Mouse (Mus musculus) natural killer cell, adult 2 months (primary cell): ENCODE results near the gene Actr1b.
A peak's percentile ranks its signal among the peaks of the same experiment; 100 is the strongest.

Experiments
- DNase-seq, 2 experiments: peaks; one replicate each; pipeline ENCODE4 v3.0.0; 2022; ENCODE audit warnings: low spot score in 2 of 2

Actr1b gene

GRCm38 (mm10) chr1:36714311-36714710, at the start of gene Actr1b:
Gene Actr1b (minus strand): TSS chr1:36714422.
- no peak for DNase-seq

- DNase-seq: peak; percentile 66 to 76
These were observed 47.3 kb upstream of the Actr1b start, which contains the start of gene Zap70 for GRCm38 (mm10) chr1:36761568-36761967. Gene Zap70 (plus strand): TSS chr1:36761798.

DNA sequence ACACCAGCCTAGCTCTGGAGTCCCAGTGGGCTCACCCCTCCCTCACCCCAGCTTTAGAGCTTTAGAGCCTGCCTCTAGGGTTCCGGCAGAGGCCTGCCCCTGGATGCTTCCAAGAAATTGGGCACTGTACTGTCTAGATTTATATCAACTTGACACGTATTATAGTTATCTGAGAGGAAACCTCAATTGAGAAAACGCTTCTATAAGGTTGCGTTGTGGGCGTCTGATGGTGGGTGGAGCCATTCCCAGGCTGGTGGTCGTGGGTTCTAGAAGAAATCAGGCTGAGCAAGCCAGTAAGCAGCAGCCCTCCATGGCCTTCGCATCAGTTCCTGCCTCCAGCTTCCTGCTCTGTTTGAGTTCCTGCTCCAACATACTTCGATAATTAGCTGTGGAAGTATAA, 46.8 kb upstream of the Actr1b start:
- no peak for DNase-seq

- no peak for DNase-seq
These were observed 46.2 kb upstream of the Actr1b start for GRCm38 (mm10) chr1:36760401-36760800.

- no peak for DNase-seq
These were observed 44.9 kb upstream of the Actr1b start for GRCm38 (mm10) chr1:36759076-36759475.

- DNase-seq: no peak
These were observed 44.3 kb upstream of the Actr1b start for GRCm38 (mm10) chr1:36758553-36758952.

DNA sequence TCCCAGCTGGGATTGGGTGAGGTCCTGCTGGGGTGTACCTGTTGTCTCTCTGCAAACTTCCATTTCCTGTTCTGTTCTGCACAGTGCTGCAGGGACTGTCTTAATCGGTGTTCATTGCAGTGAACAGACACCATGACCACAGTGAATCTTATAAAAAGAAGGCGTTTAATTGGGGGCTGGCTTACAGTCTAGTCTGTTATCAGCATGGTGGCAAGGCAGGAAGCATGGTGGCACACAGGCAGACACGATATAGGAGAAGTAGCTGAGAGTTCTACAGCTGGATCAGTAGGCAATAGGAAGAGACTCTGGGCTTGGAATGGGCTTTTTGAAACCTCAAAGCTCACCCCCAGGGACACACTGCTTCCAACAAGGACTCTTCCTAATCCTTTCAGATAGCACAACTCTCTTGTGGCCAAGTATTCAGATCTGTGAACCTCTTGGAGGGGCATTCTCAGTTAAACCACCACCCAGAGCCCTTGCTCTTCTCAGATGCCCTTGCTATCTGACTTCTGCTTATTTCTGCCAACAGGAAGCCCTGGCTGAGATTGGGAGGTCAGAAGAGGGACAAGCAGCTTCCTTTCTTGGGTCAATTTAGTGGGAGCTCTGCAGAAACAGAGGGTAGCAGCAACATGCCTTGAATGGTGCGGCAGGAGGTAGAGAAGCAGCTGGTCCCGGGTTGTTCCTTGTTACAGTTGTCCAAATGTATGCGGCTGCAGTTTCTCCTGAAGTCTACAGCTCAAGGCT, 39.9 kb upstream of the Actr1b start:
- DNase-seq: no peak

DNA sequence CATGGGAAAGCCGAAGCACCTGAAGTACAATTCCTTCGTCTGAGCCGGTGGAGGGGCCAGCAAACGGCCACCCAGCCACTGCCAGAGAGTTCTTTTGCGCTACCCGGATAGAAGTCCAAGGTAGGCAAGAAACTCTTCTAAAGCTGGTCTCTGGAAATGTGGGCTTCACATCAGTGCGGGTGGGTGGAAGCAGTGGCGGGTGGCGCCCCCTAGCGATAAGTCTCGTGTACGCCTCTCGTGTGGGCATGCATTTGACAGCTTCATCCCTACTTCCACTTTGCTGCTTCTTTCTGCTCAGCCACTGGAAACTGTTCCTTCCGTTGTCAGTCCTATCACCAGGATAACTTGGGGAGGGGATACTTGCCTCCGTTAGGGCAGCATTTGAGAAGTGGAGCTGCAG, 32.2 kb upstream of the Actr1b start:
- DNase-seq: peak; percentile 37 to 56

DNA sequence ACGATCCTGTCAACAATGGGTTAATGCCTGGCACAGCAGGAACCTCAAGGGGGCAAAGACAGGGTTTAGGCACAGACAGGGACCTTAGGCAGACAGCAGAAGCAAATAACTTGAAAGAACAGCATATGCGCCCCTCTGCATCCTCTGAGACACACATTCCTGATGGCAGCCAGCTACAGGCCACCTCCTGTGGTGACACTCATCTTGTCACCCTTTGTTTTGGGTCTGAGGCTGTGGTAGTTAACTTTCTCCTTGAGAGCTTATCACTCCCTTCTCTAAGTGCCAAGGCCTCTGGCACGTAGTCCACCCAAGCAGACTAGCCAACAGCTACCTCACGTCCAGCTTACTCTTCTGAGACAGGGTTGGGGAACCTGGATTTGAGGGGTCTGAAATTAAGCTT, 31.4 kb upstream of the Actr1b start:
- no peak for DNase-seq

DNA sequence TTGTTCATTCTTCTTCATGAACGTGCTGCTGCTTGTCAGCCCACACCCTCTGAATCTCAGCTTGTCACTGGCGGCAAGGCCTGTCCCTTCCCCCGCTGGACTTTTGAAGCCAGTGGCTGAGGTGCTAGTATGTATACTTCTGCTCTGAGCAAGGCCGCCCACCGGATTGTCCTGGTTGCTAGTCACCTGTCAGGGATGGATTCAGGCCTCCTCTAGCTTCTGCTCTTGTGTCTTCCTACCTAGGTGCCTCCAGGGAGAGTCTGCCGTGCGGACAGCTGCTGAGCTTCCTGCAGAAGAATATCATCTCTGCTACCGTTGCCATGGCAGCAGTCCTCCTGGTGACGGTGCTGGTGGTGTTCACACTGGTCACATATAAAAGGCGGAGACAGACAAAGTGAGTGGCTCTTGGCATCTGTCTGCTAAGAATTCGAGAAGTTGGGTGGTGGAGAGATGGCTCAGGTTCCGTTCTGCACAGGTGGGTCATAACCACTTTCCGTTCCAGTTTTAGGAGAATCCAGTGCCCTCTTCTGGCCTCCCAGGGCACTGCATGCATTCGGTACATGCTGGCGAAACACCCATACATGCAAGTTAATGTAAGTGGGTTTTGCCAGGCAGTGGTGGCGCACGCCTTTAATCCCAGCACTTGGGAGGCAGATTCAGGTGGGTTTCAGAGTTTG, 30.2 kb upstream of the Actr1b start:
- peak; percentile 66 to 83 for DNase-seq

DNA sequence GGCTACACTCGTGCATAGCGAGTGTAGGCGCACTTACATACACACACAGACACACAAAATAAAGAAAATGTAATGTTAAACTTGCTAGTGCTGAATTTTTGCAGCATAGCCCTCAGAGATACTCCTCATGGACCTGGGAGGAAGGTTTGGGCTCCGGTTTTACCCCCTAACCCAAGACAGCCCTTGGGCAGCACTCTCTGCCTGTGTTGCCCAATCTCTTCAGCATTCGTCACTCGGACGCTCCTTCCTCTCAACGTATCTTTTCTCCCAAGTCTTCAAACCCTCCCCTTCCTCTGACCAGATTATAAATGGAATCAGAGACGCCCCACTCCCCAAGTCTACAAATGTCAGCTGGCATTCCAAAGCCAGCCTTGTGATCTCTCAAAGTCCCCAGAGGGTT, 28.8 kb upstream of the Actr1b start:
- no peak for DNase-seq

DNA sequence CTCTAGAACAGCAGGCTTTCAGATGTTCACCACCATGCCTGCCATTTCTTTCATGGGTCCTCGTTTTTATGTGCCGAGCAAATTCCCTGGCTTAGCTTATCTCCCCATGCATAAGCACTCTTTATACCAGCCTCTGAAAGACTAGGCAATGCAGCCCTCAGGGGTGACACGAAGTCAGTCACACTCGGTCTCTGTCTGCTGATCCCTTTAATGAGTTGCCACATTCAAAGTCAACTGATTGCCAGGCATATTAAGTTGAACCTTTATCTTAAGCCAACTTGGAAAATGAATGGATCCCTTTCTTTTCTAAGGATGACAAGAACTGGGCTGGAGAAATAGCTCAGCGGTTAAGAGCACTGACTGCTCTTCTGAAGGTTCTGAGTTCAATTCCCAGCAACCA, 25.0 kb upstream of the Actr1b start:
- no peak for DNase-seq

DNA sequence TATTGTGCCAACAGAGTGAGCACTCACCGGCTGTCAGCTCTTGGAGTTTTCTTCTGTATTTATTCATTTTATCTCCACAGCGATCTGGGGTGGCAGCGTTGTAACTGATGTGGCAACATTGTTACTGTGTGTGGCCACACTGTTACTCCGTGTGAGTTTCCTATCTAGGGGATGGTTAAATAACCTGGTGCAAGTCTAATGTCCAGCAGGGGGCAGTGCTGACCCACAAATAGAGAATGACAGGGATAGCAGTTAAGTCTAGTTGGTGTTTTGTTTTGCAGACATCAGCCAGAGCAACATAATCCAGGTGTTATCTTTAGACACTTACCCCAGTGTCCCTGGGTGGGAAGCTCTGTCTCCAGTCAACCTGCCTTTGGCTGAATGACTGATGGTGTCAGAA, 23.1 kb upstream of the Actr1b start:
- peak; percentile 83 to 85 for DNase-seq

GRCm38 (mm10) chr1:36724057-36724431, 9.8 kb upstream of the Actr1b start:
- no peak for DNase-seq

DNA sequence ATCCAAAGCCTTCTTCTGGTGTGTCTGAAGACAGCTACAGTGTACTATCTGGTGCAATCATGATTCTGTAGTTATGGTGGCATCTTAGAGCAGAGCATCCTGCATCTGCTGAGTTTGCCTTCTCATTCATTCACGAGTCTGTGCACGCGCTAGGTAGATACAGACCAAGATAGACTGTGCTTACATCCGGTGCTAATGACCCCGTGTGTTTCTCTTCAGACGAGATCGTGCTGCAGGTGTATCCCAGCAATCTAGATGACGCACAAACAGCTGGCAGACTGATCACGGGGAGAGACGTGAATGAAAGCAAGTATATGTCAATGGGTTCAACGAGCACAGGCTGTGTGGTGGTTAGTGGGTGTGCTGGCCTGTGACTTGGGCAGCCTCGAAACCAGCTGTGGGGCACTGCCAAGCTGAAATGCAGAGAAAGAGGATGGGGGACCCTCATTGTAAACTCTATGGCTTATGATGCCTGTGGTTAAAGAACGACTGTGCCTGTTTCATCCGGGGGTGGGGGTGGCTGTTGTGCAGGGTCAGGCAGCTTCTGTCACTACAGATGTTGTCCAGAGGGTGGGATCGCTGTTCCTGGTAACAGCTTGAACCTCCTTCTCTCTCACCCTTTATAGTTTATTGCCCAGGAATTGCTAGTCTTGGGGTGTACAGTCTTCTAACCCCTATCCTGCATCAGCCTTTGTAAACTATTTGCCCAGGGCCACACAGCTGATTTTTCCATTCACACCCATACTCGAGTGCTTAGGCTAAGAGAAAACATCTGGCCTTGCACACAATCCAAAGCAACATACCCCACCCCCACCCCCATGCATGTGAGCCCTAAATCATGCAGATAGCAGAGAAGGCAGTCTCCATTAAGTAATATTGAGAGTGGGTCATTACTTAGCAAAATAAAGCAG, 9.2 kb upstream of the Actr1b start:
- DNase-seq: no peak

GRCm38 (mm10) chr1:36718786-36719185, 4.6 kb upstream of the Actr1b start:
- DNase-seq: no peak

GRCm38 (mm10) chr1:36711104-36711503, 3.1 kb downstream of the Actr1b start:
- DNase-seq: no peak

- peak; percentile 98 for DNase-seq
These were observed 4.4 kb downstream of the Actr1b start, which contains the start of gene 4933424G06Rik for GRCm38 (mm10) chr1:36709854-36710280. Gene 4933424G06Rik (plus strand): TSS chr1:36710149.

DNA sequence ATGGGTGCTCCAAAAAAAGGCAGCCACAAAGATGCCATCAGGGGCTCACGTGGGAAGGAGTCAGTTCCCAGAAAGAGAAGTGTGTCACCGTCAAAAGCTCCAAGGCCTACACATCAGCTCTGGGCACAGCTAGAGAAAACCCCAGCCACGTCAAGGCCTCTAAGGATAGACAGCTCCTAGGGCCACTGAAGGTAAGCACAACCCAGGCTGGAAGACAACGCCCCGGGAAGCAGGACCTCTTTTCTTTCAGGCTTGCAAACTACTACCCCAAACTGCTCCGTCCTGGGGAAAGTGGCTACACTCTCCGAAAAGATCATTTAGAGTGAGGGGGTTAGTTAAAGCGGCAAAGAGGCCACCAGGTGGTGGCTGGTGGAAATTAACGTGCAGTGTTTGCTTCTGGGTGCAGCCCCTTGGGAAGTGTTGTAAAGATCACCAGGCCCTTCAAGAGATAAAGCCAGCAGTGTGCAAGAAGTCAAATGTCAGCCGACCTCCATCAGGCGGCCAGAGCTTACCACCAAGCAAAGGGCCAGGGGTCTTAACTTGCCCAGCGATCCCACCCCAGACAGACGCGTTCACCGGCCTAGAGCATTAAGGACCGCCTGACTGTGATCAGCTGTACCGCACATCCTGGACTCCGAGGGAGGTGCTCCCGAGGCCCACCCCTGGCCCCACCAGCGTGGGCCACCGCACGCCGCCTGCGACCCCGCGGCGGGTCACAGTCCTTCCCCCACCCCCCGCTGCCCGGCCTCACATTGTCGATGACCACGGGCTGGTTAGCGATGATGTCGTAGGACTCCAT, 5.0 kb downstream of the Actr1b start:
- peak; percentile 21 to 44 for DNase-seq

DNA sequence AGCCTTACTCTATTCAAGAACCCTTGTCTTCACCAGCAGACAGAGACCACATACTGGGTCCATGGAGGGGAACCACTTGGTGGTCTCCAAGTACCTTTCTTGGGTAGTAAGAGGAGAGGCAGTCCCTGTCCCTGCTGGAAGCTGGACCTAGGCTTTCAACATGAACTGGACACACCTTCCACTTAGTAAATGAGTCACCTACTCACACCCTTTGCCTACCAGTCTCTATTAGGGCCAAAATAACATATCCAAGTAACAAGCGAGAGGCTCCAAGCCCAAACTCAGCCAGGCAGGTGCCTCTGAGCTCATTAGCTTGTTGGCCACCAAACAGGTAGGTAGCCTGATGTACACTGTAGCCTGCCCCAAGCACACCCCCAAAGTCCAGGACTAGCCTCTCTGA, 5.6 kb downstream of the Actr1b start:
- DNase-seq: no peak

DNA sequence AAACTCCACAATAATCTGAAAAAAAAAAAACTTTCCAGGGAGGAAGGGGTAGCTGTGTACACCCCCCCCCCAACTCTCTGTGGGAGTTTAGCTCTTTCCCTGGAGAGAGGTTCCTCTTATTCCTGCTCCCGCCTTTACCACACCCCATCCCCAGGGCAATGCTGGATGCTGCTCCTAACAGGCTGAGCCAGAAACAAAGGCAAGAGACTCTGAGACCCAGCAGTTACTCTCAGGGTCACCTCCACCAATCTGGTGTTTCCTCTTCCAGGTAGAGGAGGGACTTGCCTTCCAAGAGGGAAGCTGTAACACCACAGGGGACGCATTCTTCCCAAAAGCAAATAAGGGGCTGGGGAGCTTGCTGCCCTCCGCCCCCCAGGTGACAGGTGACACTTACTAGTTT, 6.4 kb downstream of the Actr1b start:
- no peak for DNase-seq
